In genomic region chr3:137879313-137879712, GRCm38 (mm10) we compare ENCODE assay signal across 17 mouse cellular contexts. TPM values are rescaled to one million over a fixed set of nuclear protein-coding genes. Genes with fewer than 3 reads are reported as not detected.
DNase-seq lines count a peak whose midpoint lies in the region; ATAC-seq and TF ChIP-seq lines count a peak whose summit lies in the region.
"Had no signal": no experiment of that assay in that cellular context is flagged by ENCODE, and none has a peak within 500 bp of the region (broad histone marks: within the 10 kb centered on the region; RNA-seq: fewer than 3 reads in every experiment).

No protein-coding gene starts in this region.

- no peak for TF ChIP-seq CTCF in liver, postnatal 0 days (IDR thresholded peaks at IDR 0.05; ENCODE audit: low read depth)
- no peak for TF ChIP-seq CTCF in hindbrain, postnatal 0 days (IDR thresholded peaks at IDR 0.05; ENCODE audit: low read depth)

- 25% methylated on average over 3 of the region's 3 CpGs for WGBS in liver, postnatal 0 days (ENCODE audit: insufficient replicate concordance)
- WGBS in hindbrain, postnatal 0 days: 89% methylated on average over 3 of the region's 3 CpGs

- DNase-seq in A20 (ENCODE audit: low read depth, low spot score) (peak; percentile 71), ES-CJ7 (ENCODE audit: low read depth, low spot score) (peak; percentile 38)
- no peak for DNase-seq in liver, postnatal 0 days
- DNase-seq in layer of hippocampus, adult 9-10 months (ENCODE audit: low spot score): no peak
- no peak for DNase-seq in gastrocnemius, adult 8-10 months (ENCODE audit: low spot score in 2 of 2)
- DNase-seq in hindbrain, postnatal 0 days (ENCODE audit: low spot score): no peak
- no peak for DNase-seq in thymus, postnatal 25 days
- DNase-seq: adrenal gland, postnatal 25 days; cerebellum, adult 9-11 months; kidney, adult 2 months; kidney, postnatal 25 days; lung, adult 18-20 months had no signal

- H3K4me1 ChIP-seq in liver, postnatal 0 days (ENCODE audit: insufficient read depth): peaks cover 10% of the 10 kb centered on the region
- H3K4me1 ChIP-seq in hindbrain, postnatal 0 days (ENCODE audit: insufficient read depth, low read length): no peaks in the 10 kb centered on the region
- H3K4me1 ChIP-seq: forebrain, embryonic 15.5 days; hindbrain, embryonic 13.5 days; neural tube, embryonic 12.5 days had no signal

- no peak overlapping the region for H3K4me2 ChIP-seq in liver, postnatal 0 days (ENCODE audit: low read depth, low read length)
- H3K4me2 ChIP-seq in hindbrain, postnatal 0 days (ENCODE audit: low read depth, low read length): no peak overlapping the region
- H3K4me2 ChIP-seq: forebrain, embryonic 15.5 days; hindbrain, embryonic 13.5 days; neural tube, embryonic 12.5 days had no signal

- H3K9ac ChIP-seq in liver, postnatal 0 days (replicated peaks): no peak overlapping the region
- H3K9ac ChIP-seq in hindbrain, postnatal 0 days (replicated peaks; ENCODE audit: low read length): no peak overlapping the region
- H3K9ac ChIP-seq: forebrain, embryonic 15.5 days; hindbrain, embryonic 13.5 days; neural tube, embryonic 12.5 days had no signal

- H3K27ac ChIP-seq in liver, postnatal 0 days (ENCODE audit: low read depth): 0 out of 2 replicates have a peak overlapping the region, but pooled peaks have one; percentile 11
- H3K27ac ChIP-seq in hindbrain, postnatal 0 days: no peak overlapping the region
- H3K27ac ChIP-seq: forebrain, embryonic 15.5 days; hindbrain, embryonic 13.5 days; neural tube, embryonic 12.5 days had no signal

- no peak for TF ChIP-seq EP300 in liver, postnatal 0 days (IDR thresholded peaks at IDR 0.05; ENCODE audit: low read depth)

- H3K4me3 ChIP-seq in liver, postnatal 0 days (ENCODE audit: low read depth, low read length): no peak overlapping the region
- no peak overlapping the region for H3K4me3 ChIP-seq in hindbrain, postnatal 0 days (ENCODE audit: low read length)
- H3K4me3 ChIP-seq: erythroblast, embryonic 14.5 days; forebrain, embryonic 15.5 days; hindbrain, embryonic 13.5 days; neural tube, embryonic 12.5 days had no signal

- H3K27me3 ChIP-seq in liver, postnatal 0 days (ENCODE audit: insufficient read depth, low read length): no peaks in the 10 kb centered on the region
- no peaks in the 10 kb centered on the region for H3K27me3 ChIP-seq in hindbrain, postnatal 0 days (ENCODE audit: insufficient read depth, low read length)
- H3K27me3 ChIP-seq: forebrain, embryonic 15.5 days; hindbrain, embryonic 13.5 days; neural tube, embryonic 12.5 days had no signal

- no peaks in the 10 kb centered on the region for H3K9me3 ChIP-seq in liver, postnatal 0 days (ENCODE audit: low read length)
- no peaks in the 10 kb centered on the region for H3K9me3 ChIP-seq in hindbrain, postnatal 0 days (ENCODE audit: low read length)
- H3K9me3 ChIP-seq: forebrain, embryonic 15.5 days; hindbrain, embryonic 13.5 days had no signal

- peak; percentile 57; the same call in 1 of the 2 replicates for ATAC-seq in erythroblast, adult 5-6 weeks (replicated peaks; ENCODE audit: low FRiP score, poor library complexity, severe bottlenecking)
- ATAC-seq in liver, postnatal 0 days: no peak
- no peak for ATAC-seq in hindbrain, postnatal 0 days
- ATAC-seq: forebrain, embryonic 15.5 days had no signal

- H3K36me3 ChIP-seq in liver, postnatal 0 days (replicated peaks; ENCODE audit: insufficient read depth, low read length): no peaks in the 10 kb centered on the region
- no peaks in the 10 kb centered on the region for H3K36me3 ChIP-seq in hindbrain, postnatal 0 days (ENCODE audit: insufficient read depth, low read length)

RNA-seq across cellular contexts. Expression of gene Dnajb14, which starts 11.8 kb away (rescaled TPM):
- 3.7 and 7.5 TPM in 2 replicates for total RNA-seq in erythroblast, adult 5-6 weeks (2015; ENCODE audit: low replicate concordance)
- total RNA-seq in erythroblast, adult 5-6 weeks (2017; ENCODE audit: low replicate concordance): 3.5 and 3.7 TPM in 2 replicates
- polyA plus RNA-seq in liver, postnatal 0 days (2015; fragmentation: Nextera tagmentation; extraction: Ambion mirVana): 6.4 and 6.9 TPM in 2 replicates
- 1 to 10 TPM; 5.1 to 9.1 (median 7.7) TPM for total RNA-seq in gastrocnemius, adult 8-10 months (2022)
- 22.4 and 22.5 TPM in 2 replicates for total RNA-seq in hindbrain, postnatal 0 days (2014; rRNA removed)
- polyA plus RNA-seq in hindbrain, postnatal 0 days (2015; fragmentation: Nextera tagmentation; extraction: Ambion mirVana): 19.2 and 21.9 TPM in 2 replicates

RNA-seq across cellular contexts. Expression of gene H2afz, which starts 15.0 kb away (rescaled TPM):
- total RNA-seq in erythroblast, adult 5-6 weeks (2015; ENCODE audit: low replicate concordance): 505 TPM in 2 replicates
- total RNA-seq in erythroblast, adult 5-6 weeks (2017; ENCODE audit: low replicate concordance): 376 and 479 TPM in 2 replicates
- polyA plus RNA-seq in liver, postnatal 0 days (2015; fragmentation: Nextera tagmentation; extraction: Ambion mirVana): 651 and 676 TPM in 2 replicates
- 10 to 100 TPM; 70.3 to 85.0 (median 79.7) TPM for total RNA-seq in gastrocnemius, adult 8-10 months (2022)
- 542 and 567 TPM in 2 replicates for total RNA-seq in hindbrain, postnatal 0 days (2014; rRNA removed)
- 814 and 865 TPM in 2 replicates for polyA plus RNA-seq in hindbrain, postnatal 0 days (2015; fragmentation: Nextera tagmentation; extraction: Ambion mirVana)

RNA-seq across cellular contexts. Expression of gene Lamtor3, which starts 39.0 kb away (rescaled TPM):
- 31.6 and 47.8 TPM in 2 replicates for total RNA-seq in erythroblast, adult 5-6 weeks (2015; ENCODE audit: low replicate concordance)
- total RNA-seq in erythroblast, adult 5-6 weeks (2017; ENCODE audit: low replicate concordance): 45.0 and 49.3 TPM in 2 replicates
- 44.3 and 46.5 TPM in 2 replicates for polyA plus RNA-seq in liver, postnatal 0 days (2015; fragmentation: Nextera tagmentation; extraction: Ambion mirVana)
- total RNA-seq in gastrocnemius, adult 8-10 months (2022): 10 to 100 TPM; 46.7 to 51.7 (median 50.5) TPM
- 78.9 and 84.2 TPM in 2 replicates for total RNA-seq in hindbrain, postnatal 0 days (2014; rRNA removed)
- polyA plus RNA-seq in hindbrain, postnatal 0 days (2015; fragmentation: Nextera tagmentation; extraction: Ambion mirVana): 108 and 112 TPM in 2 replicates

Comparison
In these comparisons a context has a peak if more than half of its experiments do, and no peak if none do; other contexts are left out.
1. DNase-seq: peak in A20 (single experiment) and ES-CJ7 (single experiment); none in liver, postnatal 0 days (single experiment), layer of hippocampus, adult 9-10 months (single experiment), gastrocnemius, adult 8-10 months (0 of 2), hindbrain, postnatal 0 days (single experiment) and thymus, postnatal 25 days (single experiment).